8 mouse cellular contexts compared by ENCODE assay signal in genomic region chr4:46533934-46534720, GRCm38 (mm10). TPM values are rescaled to one million over a fixed set of nuclear protein-coding genes. Genes with fewer than 3 reads are reported as not detected.
DNase-seq lines count a peak whose midpoint lies in the region; ATAC-seq and TF ChIP-seq lines count a peak whose summit lies in the region.

No protein-coding gene starts in this region.

- H3K9me3 ChIP-seq in forebrain, embryonic 14.5 days (replicated peaks; ENCODE audit: control insufficient read depth, low read length), result no peaks in the 10 kb centered on the region
- no peaks in the 10 kb centered on the region for H3K9me3 ChIP-seq in megakaryocyte, embryonic 14.5 days

- peak; percentile 12 for DNase-seq in kidney, adult 2 months
- no peak for DNase-seq in kidney, adult 9 months
- DNase-seq in forebrain, embryonic 14.5 days (ENCODE audit: low spot score), result no peak
- peak; percentile 27 for DNase-seq in kidney, postnatal 10 days
- peak; percentile 23 for DNase-seq in yolk sac, embryonic 10.5 days (ENCODE audit: low spot score)
- no peak for DNase-seq in layer of hippocampus, adult 8-10 months (ENCODE audit: low spot score in 2 of 2)
- no peak for DNase-seq in left cerebral cortex, postnatal 14 days (ENCODE audit: low spot score in 2 of 2)

- no peak overlapping the region for H3K27ac ChIP-seq in kidney, adult 2 months (ENCODE audit: insufficient read depth, low read depth, low read length)
- H3K27ac ChIP-seq in forebrain, embryonic 14.5 days (ENCODE audit: low read depth, low read length), result no peak overlapping the region

- no peak for ATAC-seq in forebrain, embryonic 14.5 days

- TF ChIP-seq CTCF in kidney, adult 2 months (conservative IDR thresholded peaks at IDR 0.05; ENCODE audit: insufficient read depth, insufficient read length, low read depth, low read length), result no peak

- intact Hi-C loops in left cerebral cortex, postnatal 14 days (cut with DNase I), result no loop called here

- H3K9ac ChIP-seq in forebrain, embryonic 14.5 days (ENCODE audit: low read length), result no peak overlapping the region

- H3K27me3 ChIP-seq in kidney, adult 2 months (replicated peaks; ENCODE audit: control insufficient read depth, insufficient read depth, low read length), result no peaks in the 10 kb centered on the region
- H3K27me3 ChIP-seq in forebrain, embryonic 14.5 days (replicated peaks; ENCODE audit: control insufficient read depth, insufficient read depth, low read length), result peaks cover 35% of the 10 kb centered on the region
- peaks cover 15% of the 10 kb centered on the region for H3K27me3 ChIP-seq in megakaryocyte, embryonic 14.5 days (replicated peaks)

- no peaks in the 10 kb centered on the region for H3K36me3 ChIP-seq in kidney, adult 2 months (ENCODE audit: control insufficient read depth, insufficient read depth, low read length)
- H3K36me3 ChIP-seq in forebrain, embryonic 14.5 days (ENCODE audit: control insufficient read depth, insufficient read depth, low read length), result no peaks in the 10 kb centered on the region
- peaks cover 39% of the 10 kb centered on the region for H3K36me3 ChIP-seq in megakaryocyte, embryonic 14.5 days (replicated peaks; ENCODE audit: low read length)

- peak overlapping the region; percentile 81 for H3K4me3 ChIP-seq in kidney, adult 2 months (ENCODE audit: insufficient read depth, low read depth, low read length)
- peak overlapping the region; percentile 16; the same call in 1 of the 2 replicates for H3K4me3 ChIP-seq in forebrain, embryonic 14.5 days (ENCODE audit: low read depth, low read length)
- peak overlapping the region; percentile 94 for H3K4me3 ChIP-seq in megakaryocyte, embryonic 14.5 days (replicated peaks)

- H3K4me1 ChIP-seq in kidney, adult 2 months (ENCODE audit: control insufficient read depth, insufficient read depth, low read length), result no peaks in the 10 kb centered on the region
- peaks cover 6% of the 10 kb centered on the region for H3K4me1 ChIP-seq in forebrain, embryonic 14.5 days (ENCODE audit: control insufficient read depth, insufficient read depth, low read length)
- peaks cover 54% of the 10 kb centered on the region for H3K4me1 ChIP-seq in megakaryocyte, embryonic 14.5 days

- H3K4me2 ChIP-seq in forebrain, embryonic 14.5 days (ENCODE audit: low read length), result peak overlapping the region; percentile 29

- TF ChIP-seq POLR2A in kidney, adult 2 months (IDR thresholded peaks at IDR 0.05; ENCODE audit: low read depth, low read length), result no peak

- 20% methylated on average over 29 of the region's 29 CpGs for WGBS in kidney, adult 2 months
- 13% methylated on average over 29 of the region's 29 CpGs for WGBS in forebrain, embryonic 14.5 days

RNA-seq across cellular contexts. Expression of gene Trim14, which starts 1.8 kb away (rescaled TPM):
- 2.3 and 2.6 TPM in 2 replicates for polyA plus RNA-seq in kidney, adult 2 months (2012; rRNA removed)
- 1.0 and 1.6 TPM in 2 replicates for polyA plus RNA-seq in forebrain, embryonic 14.5 days (2014; fragmentation: Nextera tagmentation; extraction: Ambion mirVana)
- polyA plus RNA-seq in megakaryocyte, embryonic 14.5 days (2012; ENCODE audit: insufficient read depth, low replicate concordance), result 2.0 and 8.1 TPM in 2 replicates
- total RNA-seq in layer of hippocampus, adult 8-10 months (2022), result 1 to 10 TPM in 3 of 4 experiments, under 1 TPM in 1; 0.89 to 2.3 (median 1.8) TPM
- total RNA-seq in left cerebral cortex, postnatal 14 days (2021), result 1 to 10 TPM in 1 of 2 experiments, under 1 TPM in 1; 0.47 to 1.5 TPM

RNA-seq across cellular contexts. Expression of gene Nans, which starts 45.1 kb away (rescaled TPM):
- 10.8 and 13.8 TPM in 2 replicates for polyA plus RNA-seq in kidney, adult 2 months (2012; rRNA removed)
- polyA plus RNA-seq in forebrain, embryonic 14.5 days (2014; fragmentation: Nextera tagmentation; extraction: Ambion mirVana), result 77.5 and 81.8 TPM in 2 replicates
- polyA plus RNA-seq in megakaryocyte, embryonic 14.5 days (2012; ENCODE audit: insufficient read depth, low replicate concordance), result 34.0 and 67.2 TPM in 2 replicates
- 10 to 100 TPM; 15.5 to 19.7 (median 16.6) TPM for total RNA-seq in layer of hippocampus, adult 8-10 months (2022)
- 10 to 100 TPM; 20.8 to 24.5 TPM for total RNA-seq in left cerebral cortex, postnatal 14 days (2021)

Comparison
In these comparisons a context has a peak if more than half of its experiments do, and no peak if none do; other contexts are left out.
1. DNase-seq: peak in kidney, adult 2 months (single experiment), kidney, postnatal 10 days (single experiment) and yolk sac, embryonic 10.5 days (single experiment); none in kidney, adult 9 months (single experiment), forebrain, embryonic 14.5 days (single experiment), layer of hippocampus, adult 8-10 months (0 of 2) and left cerebral cortex, postnatal 14 days (0 of 2).
2. H3K4me3 ChIP-seq: peak in every context shown above with its lines; median percentile 94 in megakaryocyte, embryonic 14.5 days; 81 in kidney, adult 2 months; 16 in forebrain, embryonic 14.5 days.